Mouse (Mus musculus) adrenal gland, postnatal 25 days (tissue): ENCODE data around the gene Kmt2d. TPM values are rescaled to one million over a fixed set of nuclear protein-coding genes. Genes with fewer than 3 reads are reported as not detected.

Source experiments
- DNase-seq: peaks from one replicate; pipeline ENCODE4 v3.0.0; 2021; ENCODE audit warnings: mixed read lengths
- total RNA-seq: library from RNA; stranded (reverse); gene quantifications from 2 replicates; pipeline ENCODE4 v1.2.3, GENCODE M21; 2021

The Kmt2d gene
- total RNA-seq, 1 experiment from 2014 or later, result 83.0 TPM

DNA sequence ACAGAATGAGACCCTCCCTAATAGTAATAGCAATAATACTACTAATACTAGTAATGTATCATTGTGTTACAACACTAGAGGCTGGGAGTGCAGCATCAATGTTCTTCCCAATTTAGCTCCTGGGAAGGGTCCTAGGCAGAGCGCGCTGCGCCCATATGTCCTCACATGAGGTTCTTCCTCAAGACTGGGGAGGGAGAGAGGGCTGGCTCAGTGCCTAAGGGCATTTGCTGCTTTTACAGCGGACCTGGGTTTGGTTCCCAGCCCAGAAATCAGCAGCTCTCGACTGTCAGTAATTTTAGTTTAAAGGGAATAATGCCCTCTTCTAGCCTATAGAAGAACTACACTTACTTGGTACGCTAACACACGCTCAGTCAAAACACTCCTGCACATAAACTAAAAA is 16.5 kb upstream of the Kmt2d start:
- DNase-seq, result no peak

DNA sequence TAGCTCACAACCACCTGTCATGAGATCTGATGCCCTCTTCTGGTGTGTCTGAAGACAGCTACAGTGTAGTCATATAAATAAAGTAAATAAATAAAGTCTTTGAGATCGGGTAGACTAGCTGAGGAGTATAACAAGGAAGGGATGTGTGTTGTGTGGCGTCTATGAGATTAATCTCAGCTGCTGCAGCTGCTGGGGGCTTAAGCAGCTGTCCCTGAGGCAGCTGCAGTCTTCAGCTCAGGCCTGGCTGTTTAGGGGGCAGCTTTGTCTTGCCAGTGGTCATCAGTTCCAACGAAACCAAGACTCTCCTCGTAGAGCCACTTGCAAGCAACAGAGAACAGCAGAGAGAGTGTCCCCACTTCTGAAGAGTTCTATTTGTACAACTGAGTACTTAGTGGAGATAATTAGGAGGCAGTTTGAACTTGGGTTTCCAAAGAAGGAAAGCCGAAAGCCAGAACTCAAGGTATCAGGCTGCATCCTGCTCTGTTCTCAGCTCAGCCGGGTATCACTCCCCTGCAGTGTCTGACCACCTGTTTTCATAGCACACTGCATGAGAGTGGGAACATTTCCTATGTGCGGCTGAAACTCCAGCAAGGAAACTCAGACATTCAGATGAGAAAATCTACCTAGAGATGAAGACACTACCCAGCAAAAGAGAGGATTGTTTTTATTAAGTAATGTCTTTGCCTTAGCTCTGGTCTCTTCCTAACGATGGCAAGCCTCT is 15.8 kb upstream of the Kmt2d start:
- DNase-seq, result no peak

DNA sequence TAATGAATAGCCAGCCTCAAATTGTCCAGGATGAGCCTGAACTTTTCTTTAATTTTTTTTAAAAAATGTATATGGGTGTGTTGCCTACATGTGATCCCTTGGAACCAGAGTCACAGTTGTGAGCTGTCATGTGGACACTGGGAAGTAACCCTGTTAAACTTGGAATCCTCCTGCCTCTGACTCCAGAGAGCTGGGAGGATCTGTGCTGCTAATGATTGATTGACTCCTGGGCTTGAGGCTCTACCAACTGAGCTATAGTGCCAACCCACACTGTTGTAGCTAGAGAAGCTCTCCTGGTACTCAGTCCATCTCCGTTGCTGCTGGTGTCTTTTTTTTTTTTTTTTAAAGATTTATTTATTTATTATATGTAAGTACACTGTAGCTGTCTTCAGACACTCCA is 13.1 kb upstream of the Kmt2d start:
- DNase-seq, result no peak

DNA sequence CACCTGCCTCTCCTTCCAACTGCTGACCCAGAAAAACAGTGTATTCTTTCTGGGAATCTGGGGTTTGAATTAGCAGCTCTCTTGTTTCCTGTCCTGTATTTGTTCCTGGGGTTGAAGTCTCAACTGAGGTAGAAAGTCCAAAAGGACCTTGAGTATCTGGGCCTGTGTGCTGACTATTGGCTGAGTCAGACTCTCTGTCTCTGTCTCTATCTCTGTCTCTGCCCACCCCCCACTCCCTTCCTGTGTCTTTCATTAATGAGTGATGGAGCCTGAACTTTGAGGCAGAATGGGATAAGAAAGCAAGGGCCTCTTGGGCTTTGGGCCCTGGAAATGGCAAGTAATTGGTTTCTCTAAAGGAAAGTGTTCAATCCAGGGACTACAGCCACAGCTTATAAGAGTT is 12.7 kb upstream of the Kmt2d start:
- DNase-seq, result no peak

DNA sequence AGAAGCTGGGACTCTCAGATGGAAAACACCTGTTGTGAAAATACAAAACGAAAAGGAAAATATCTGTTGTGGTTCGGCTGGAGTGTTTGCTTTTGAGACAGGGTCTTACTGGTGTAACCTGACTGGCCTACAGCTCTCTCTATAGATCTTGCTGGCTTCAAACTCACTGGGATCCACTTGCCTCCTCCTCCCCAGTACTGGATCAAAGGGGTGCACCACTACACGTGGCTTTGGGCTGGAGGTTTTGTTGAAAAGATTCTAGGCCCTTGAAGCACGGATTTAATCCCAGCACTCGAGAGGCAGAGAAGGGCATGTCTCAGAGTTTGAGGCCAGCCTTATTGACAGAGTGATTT is 10.6 kb upstream of the Kmt2d start:
- DNase-seq, result no peak

DNA sequence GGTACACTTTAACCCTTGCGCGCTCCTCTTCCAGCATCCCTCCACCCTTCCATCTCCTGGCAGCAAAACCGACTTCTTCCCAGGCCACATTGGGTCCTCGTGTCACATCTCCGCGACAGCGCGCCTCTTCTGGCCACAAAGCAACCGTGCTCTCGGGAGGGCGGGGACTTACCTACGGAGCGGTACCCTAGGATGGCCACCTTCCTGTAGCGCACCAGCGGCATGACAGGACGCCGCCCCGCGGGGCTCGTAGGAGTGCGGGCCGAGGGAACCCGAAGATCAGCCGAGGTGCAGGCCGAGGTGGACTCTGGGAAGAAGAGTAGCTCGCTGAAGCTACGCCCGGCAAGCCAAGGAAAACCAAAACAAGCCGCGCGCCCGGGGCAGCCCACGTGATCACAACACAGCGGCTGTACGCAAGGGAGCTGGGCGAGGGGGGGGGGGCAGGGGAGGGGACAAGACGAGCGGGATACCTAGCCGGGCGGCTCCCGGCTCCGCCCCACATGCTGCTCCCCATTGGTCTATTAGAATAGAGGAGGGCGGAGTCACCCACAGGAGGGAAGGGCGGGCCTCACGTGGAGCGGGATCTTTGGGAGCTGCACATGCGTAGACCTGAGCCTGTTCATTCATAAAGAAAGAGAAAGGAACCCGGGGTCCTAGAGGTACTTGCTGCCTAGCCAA is 10.1 kb upstream of the Kmt2d start:
- DNase-seq, result peak; percentile 89

DNA sequence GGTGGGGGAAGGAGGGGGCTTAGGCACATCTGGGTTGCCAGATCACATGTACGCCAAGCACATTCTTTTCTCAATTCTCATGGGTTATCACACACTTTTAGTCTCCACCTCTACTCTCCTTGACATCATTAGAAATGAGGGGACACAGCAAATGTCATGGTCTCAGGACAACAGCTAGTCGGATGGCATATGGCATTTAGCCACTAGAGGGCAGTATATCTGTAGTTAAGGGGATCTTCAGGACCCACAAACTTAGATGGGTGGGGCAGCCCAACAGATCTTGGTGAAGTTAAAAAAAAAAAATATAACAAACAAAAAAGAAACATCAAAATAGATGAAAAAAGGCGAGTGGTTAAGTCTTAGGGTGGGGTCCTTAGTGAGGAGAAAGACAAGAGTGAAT is 6.3 kb upstream of the Kmt2d start:
- no peak for DNase-seq

DNA sequence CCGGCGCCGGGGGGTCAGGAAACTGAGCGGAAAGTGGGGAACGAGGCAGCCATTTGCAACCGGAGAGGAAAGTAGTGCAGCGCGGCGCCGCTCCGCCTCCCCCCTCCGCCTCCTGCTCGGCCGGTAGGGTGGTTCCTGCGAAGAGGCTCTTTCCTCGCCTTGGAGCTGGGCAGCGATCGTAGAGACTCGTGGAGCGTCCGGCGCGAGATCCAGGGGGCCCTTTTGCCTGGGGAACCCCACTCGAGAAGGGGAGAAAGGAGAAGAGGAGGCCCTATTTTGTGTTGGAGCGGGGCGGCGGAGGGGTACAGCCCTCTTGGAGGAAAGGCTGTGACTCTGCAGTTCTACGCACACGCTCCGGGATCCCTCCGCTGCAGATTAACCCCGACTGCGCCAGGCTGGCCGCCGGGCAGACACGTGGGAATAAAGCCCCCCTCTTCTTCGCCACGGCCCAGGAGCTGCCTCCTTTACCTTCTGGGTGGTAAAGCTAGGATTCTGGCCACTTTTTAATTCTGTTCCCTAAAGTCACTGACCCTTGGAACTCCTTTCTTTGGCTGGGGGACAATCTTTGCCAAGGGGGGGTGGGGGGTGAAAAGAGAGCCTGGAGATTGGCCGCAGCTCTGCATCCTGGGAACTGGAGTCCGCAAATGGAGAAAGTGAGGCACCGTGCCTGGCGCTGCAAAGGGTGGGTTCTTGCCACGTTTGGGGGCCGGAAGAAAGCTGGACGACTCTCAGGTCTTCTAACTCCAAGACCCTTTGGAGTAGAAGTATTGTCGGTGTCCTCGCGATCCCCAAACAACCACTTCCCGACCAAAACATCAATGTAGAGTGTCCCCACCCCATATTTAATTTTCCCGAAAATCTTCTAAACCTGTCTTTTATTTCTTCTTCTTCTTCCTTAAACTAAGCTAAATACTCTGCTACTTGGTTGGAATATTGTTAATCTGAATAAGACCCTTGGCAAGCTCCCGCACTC is 1.2 kb upstream of the Kmt2d start:
- DNase-seq, result peak; percentile 87

DNA sequence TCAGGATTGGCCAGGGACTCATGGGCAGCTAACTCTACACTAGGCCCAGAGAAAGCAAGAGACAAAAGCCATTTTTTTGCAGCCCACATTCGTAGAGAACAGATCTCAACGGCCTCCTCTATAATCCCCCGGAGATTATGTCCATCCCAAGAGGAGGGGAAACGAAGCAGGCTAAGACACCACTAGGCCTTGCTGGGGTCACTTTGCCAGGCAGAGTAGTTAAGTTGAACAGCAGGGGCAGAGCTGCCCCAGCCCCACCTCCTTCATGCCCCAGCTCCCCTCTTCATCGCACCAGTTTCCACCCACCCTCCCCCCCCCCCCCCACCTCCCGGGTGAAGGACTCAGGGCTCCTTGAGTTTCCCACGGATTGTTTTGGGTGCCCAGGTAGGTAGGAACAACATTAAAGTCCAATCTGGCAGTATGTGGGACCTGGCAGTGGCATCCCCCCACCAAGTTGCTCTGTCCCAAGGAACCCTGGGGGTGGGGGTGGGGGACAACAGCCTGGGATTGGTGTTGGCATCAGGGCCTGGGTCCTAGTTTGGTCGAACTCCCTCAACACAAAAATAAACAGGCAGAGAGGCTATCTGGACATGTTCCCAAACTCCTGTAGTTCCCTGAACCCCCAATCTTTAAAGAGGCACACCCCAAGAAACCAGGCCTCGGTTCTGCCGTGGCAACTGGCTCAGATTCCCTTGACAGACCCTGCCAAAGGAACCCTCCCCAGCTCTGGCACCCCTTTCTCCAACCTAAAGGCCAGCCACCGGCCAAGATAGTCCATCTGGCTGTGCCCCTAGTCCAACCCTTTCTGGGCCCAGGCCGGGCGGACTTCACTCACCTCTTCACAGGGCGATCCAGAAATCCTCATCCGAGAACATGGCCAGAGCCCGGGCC is 580 bp downstream of the Kmt2d start:
- DNase-seq, result peak; percentile 42

DNA sequence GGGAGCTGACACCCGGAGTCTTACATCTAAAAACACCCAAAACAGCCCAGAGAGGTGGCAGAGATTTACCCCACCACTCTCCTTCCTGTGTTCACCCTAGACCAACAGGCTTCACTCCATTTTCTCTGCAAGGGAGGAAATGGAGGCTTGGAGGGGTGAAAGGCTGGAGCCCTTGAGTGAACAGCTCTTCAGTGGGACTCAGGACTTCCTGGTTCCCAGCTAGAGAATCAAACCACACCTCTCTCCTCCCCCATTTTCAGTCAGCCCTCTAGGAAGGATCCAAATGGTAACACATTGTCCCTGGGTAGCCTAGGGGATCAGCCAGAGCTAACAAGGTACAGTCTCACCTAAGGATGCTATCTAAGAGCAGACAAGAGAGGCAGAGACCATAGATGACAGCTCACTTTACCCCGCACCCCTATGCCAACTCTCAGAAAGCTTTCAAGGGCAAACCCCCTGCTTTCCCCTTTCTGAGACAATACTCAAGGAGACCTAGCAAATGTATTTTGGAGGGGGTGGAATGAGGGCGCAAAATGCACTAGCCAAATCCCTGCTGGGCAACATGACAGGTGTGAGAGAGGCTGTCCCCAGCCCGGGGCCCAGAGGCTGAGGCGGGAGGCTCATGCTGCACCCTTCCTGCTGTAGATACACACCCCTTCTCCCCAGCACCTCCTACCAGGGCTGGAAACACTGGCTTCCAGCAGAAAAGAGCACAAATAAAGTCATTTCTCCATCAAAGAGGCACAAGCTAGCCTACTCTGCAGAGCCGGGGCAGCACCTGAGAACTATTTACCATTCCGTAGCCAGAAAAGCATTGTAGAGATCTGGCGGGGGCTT is 1.4 kb downstream of the Kmt2d start:
- no peak for DNase-seq

DNA sequence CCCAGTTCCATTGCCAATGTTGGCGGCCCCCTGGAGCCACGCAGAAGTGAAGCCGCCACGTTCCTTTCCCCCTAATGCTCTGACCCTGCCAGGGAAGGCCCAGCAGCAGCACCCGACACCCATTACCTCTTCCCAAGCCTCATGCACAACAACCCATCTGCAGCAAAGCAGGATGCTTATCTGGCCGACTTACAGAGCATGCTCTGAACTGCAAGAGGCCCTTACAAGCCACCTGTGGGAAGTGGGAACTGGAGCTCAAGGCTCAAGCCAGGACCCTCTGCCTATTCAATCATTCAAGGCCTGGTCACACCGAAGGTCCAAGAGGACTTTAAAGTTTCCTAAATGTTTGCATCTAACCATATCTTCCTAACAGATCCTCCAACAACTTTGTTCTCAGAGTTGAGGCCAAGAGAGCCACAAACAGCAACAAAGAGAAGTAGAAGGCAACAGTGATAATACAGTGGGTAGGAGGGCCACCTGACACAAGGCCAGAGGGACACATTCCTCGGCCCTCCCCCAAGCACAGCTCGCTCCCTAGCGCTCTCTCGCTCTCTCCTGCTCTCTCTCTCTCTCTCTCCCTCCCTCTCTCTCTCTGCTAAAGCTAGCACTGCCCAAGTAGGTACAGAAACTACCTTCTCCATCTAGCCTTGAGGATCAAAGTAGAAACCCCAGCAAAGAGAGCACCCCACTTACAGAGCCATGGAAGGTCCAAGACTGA is 2.5 kb downstream of the Kmt2d start:
- no peak for DNase-seq

DNA sequence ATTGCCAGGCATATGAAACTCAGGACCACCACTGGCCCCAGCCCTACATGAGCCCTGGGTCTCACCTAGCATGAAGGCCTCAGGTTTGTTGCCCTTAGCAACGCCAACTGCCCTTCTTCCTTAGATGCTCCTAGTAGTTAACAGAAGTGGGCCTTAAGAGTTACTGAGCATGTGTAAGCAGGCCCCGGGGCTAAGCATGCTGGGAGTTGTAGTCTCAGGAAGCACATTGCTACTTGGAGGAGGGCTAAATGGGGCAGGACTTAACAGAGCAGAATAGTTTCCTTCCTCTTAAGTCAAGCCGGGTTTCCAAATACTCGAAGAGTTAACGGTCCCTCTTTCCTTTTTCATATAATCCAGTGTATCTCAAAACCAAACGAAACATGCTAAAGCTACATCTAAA is 3.7 kb downstream of the Kmt2d start:
- no peak for DNase-seq

DNA sequence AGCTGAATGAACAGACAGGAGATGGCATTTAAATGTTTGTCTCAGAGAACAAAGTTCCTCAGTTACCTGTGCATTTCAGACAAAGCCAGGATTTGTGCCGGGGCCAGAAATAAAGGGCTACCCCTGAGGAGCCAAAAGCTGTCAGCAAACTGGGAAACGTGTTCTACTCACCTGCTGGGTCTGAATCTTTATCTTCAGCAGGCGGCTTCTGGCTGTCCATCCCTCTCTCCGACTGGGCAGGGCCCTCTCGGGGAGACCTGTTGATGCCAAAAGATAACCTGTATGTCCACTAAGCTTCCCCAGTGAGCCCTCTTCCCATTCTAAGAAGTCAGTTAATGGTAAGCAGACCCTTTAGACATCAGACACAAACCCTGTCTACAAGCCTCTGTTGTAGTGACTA is 4.5 kb downstream of the Kmt2d start:
- DNase-seq, result no peak

DNA sequence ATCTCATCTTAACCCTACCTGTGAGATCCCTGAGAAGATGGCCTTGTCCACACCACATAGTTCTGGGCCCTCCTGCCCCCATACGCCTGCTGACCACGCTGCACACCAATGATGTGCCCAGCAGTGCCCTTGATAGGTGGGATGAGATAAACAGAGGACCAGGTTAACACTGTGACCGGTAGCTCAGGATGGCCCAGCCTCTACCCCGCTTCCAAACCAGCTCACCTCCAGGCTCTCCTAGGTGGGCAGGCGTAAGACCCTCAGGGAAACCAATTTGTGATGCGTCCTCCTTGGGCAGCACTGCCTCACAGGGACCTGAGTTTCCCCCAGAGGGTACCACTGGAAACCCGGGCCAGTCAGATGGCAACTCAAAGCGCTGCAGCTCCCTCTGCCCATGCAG is 5.2 kb downstream of the Kmt2d start:
- no peak for DNase-seq

DNA sequence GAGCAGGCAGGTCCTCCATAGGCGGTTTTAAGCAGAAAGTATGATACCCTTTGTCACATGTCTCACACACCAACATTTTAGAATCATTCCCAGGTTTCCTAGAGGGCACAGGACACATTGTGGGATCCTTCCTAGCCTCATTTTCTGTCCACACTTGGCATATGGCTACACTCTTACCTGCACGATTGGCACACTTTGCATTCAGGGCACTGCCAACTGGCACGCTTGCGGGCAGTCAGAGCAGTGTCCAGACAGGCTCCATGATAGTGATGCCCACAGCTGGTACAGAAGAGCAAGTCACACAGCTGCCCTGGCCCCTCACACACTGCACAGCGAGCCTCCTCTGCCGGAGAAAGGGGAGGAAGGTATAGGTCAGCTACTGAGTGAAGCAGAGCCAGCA is 6.1 kb downstream of the Kmt2d start:
- DNase-seq, result no peak

DNA sequence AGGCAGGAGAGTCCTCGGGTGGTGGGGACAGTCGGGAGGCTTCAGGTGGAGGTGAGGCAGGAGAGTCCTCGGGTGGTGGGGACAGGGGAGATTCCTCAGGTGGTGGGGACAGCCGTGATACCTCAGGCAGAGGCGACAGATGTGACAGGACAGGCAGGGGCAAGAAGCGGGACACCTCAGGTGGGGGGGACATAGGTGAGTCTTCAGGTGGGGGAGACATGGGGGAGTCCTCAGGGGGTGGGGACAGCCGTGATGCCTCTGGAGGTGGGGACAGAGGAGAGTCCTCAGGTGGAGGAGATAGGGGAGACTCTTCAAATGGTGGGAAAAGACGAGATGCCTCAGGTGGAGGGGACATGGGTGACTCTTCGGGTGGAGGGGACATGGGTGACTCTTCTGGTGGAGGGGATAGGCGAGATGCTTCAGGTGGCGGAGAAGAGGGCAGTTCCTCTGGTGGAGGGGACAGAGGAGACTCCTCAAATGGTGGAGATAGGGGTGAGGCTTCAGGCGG is 7.5 kb downstream of the Kmt2d start:
- no peak for DNase-seq

DNA sequence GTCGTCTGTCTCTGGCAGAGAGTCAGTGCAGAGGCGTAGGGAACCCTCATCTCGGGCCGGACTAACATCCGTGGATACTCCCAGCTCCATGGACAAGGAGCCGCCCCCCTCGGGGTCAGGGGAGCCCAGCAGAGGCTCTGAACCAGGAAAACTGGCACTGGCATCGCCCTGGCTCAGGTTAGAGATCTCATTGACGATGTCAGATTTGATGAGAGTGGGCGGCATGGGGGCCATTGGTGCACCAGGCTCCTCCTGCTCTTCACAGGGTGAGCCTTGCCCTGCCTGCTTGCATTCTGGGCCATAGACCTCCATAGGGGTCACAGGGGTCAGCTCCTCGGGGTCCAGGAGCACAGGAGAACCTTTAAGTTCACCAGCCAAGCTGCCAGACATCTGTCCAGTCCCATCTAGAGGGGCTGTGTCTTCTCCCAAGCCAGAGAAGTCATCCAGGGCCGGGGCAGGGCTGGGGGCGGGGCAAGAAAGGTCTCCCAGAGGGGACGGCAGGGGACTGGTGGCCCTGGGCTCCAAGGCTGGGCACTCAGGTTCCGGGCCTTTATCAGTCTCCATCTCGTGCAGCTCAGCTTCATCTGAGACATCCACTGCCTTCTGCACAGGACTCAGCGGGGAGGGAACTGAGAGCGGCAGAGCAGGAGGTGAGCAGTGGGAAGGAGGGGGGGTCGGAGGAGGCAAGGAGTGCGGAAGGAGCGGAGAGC is 9.1 kb downstream of the Kmt2d start:
- DNase-seq, result no peak

DNA sequence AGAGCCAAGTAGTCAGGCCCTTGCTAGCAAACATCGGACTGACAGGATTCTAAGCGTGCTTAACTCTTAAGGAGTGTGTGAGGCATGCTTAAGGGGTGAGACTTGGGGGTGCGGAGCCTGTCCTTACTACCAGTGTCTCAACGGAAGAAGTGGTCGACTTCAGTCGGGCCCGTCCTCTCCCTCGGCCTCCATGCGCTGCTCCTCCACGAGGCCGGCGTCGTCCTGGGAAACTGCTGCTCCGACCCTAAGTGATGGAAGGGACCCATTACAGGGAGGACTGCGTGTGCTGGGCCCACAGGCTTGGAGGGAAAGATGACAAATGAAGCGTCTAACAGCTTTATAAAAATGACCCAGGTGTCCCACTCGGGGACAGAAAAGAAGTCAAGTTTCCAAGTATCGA is 10.1 kb downstream of the Kmt2d start:
- DNase-seq, result no peak

DNA sequence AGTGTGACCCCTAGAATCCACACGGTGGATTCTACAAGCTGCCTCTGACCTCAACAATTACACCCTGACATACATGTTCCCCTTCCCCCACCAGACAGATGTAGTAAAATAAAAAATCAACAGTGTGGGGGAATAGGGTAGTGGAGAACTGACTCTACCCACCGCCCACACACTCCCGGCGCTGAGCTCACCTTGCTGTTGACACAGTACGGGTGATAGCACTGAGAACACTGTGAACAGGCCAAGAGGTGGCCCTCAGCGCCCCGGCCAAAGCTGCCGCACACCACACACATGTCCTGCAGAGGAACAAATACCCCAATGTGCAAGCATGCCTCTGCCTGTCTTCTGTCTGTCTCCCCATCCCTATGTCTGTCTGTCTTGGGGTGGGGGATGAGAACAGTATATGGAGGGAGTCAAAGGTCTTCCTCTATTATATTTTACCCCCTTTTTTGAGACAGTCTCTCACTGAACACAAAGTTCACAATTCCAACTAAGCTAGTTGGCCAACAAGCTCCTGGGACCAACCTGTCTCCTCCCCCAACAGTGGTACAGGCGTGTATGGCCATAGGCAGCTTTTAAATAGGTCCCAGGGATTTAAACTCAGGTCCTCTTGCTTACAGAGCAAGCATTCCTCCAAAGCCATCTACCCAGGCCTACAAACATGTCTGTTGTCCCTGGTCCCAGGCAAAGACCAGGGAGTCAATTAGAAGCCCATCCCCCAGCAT is 11.5 kb downstream of the Kmt2d start:
- DNase-seq, result no peak
